Mouse (Mus musculus) ovary, postnatal 10 days (tissue): ENCODE data around the gene Prkaa2.

ENCODE experiments used
- DNase-seq: peaks from one replicate; pipeline ENCODE4 v3.0.0; 2022; ENCODE audit warnings: low spot score

Prkaa2 gene

GRCm38 (mm10) chr4:105109199-105109989 is at the start of gene Prkaa2:
Prkaa2 (minus strand) TSS chr4:105109890.
- peak; percentile 63 for DNase-seq

GRCm38 (mm10) chr4:105159531-105159870 is 49.8 kb upstream of the Prkaa2 start:
- DNase-seq, result no peak

GRCm38 (mm10) chr4:105158651-105159530 is 49.2 kb upstream of the Prkaa2 start:
- DNase-seq, result no peak

- DNase-seq, result peak; percentile 59
Observed at GRCm38 (mm10) chr4:105158169-105158555, 48.5 kb upstream of the Prkaa2 start.

- peak; percentile 87 for DNase-seq
Observed at GRCm38 (mm10) chr4:105157276-105158168, 47.8 kb upstream of the Prkaa2 start, which contains the start of gene Plpp3. Plpp3 (plus strand) TSS chr4:105157347.

GRCm38 (mm10) chr4:105156955-105157275 is 47.2 kb upstream of the Prkaa2 start:
- no peak for DNase-seq

GRCm38 (mm10) chr4:105156281-105156680 is 46.6 kb upstream of the Prkaa2 start:
- DNase-seq, result no peak

- DNase-seq, result no peak
Observed at GRCm38 (mm10) chr4:105153227-105153626, 43.5 kb upstream of the Prkaa2 start.

- DNase-seq, result peak; percentile 33
Observed at GRCm38 (mm10) chr4:105151911-105152690, 42.4 kb upstream of the Prkaa2 start.

- DNase-seq, result no peak
Observed at GRCm38 (mm10) chr4:105149492-105149891, 39.8 kb upstream of the Prkaa2 start.

- no peak for DNase-seq
Observed at GRCm38 (mm10) chr4:105133350-105134050, 23.8 kb upstream of the Prkaa2 start.

GRCm38 (mm10) chr4:105131756-105132314 is 22.1 kb upstream of the Prkaa2 start:
- no peak for DNase-seq

GRCm38 (mm10) chr4:105129212-105129611 is 19.5 kb upstream of the Prkaa2 start:
- no peak for DNase-seq

- peak; percentile 25 for DNase-seq
Observed at GRCm38 (mm10) chr4:105122429-105122828, 12.7 kb upstream of the Prkaa2 start.

GRCm38 (mm10) chr4:105121081-105121480 is 11.4 kb upstream of the Prkaa2 start:
- no peak for DNase-seq

- DNase-seq, result no peak
Observed at GRCm38 (mm10) chr4:105113468-105113867, 3.8 kb upstream of the Prkaa2 start.

- no peak for DNase-seq
Observed at GRCm38 (mm10) chr4:105113042-105113441, 3.4 kb upstream of the Prkaa2 start.

- no peak for DNase-seq
Observed at GRCm38 (mm10) chr4:105111770-105112169, 2.1 kb upstream of the Prkaa2 start.

- DNase-seq, result no peak
Observed at GRCm38 (mm10) chr4:105110684-105111035, 970 bp upstream of the Prkaa2 start.

- no peak for DNase-seq
Observed at GRCm38 (mm10) chr4:105109990-105110683, 447 bp upstream of the Prkaa2 start.
